Mouse (Mus musculus) macrophage (primary cell): Measurements from ENCODE around the gene Fbxl12. TPM values are rescaled to one million over a fixed set of nuclear protein-coding genes. Genes with fewer than 3 reads are reported as not detected.
"Not testable (repeated sequence)": the region's sequence is repeated elsewhere in the genome, so short reads cannot be mapped to it uniquely, and the experiment has no call there.

ENCODE experiments used
- H3K27ac ChIP-seq: fragments of 350-480 bp; formaldehyde crosslinking; 2 replicates; pipeline ENCODE4 v1.9.0; 2021
- H3K36me3 ChIP-seq: fragments of 350-480 bp; formaldehyde crosslinking; 2 replicates; pipeline ENCODE4 v1.9.0; 2021; ENCODE audit errors: inconsistent target
- H3K4me3 ChIP-seq: fragments of 350-480 bp; formaldehyde crosslinking; 2 replicates; pipeline ENCODE4 v1.9.0; 2021; ENCODE audit errors: inconsistent target
- H3K79me2 ChIP-seq: fragments of 350-480 bp; formaldehyde crosslinking; 2 replicates; pipeline ENCODE4 v1.9.0; 2021; ENCODE audit errors: inconsistent target
- WGBS: methylation state at CpG from one replicate; pipeline ENCODE4 v1.1.7; 2026; ENCODE audit warnings: inconsistent platforms; ENCODE audit not compliant: missing documents; 5-methylcytosine and 5-hydroxymethylcytosine counted together
- polyA plus RNA-seq: library from polyadenylated mRNA; stranded (reverse); fragments of 250-400 nt; gene quantifications from 3 replicates; pipeline ENCODE4 v1.2.4, GENCODE M21; 2018; ENCODE audit warnings: inconsistent platforms
- total RNA-seq, 78 experiments: library from RNA; depleted of rRNA; stranded (reverse); fragments of 250-400 nt; gene quantifications; 1 replicate in 9 of 78; 2 replicates in 24 of 78; 3 replicates in 43 of 78; 4 replicates in 2 of 78; pipeline ENCODE4 v1.2.4; 2018; ENCODE audit warnings: inconsistent platforms in 56 of 78

The Fbxl12 gene
- 100 to 1,000 TPM in 6 of 26 experiments, 10 to 100 TPM in 20; 25.0 to 118 (median 79.0) TPM for total RNA-seq (2018; cell fraction: chromatin; rRNA removed)
- 10 to 100 TPM in 3 of 26 experiments, 1 to 10 TPM in 23; 1.8 to 11.3 (median 5.4) TPM for total RNA-seq (2018; cell fraction: cytosol; rRNA removed)
- total RNA-seq (2018; cell fraction: nucleus; rRNA removed), result 10 to 100 TPM; 25.5 to 92.6 (median 49.5) TPM
- 3.5 to 12.0 TPM (median 6.0 TPM) in 3 replicates for polyA plus RNA-seq

- under 1% methylated on average over 43 of the region's 43 CpGs for whole genome bisulfite sequencing
- Histone ChIP-seq H3K36me3 (peaks cover 11% of the 10 kb centered on the region; the same call in 1 of the 2 replicates), H3K27ac (peak within 1 kb of the TSS; percentile 83), H3K4me3 (peak within 1 kb of the TSS; percentile 100), H3K79me2 (peaks cover 73% of the 10 kb centered on the region)
These were observed at the start of gene Fbxl12 for GRCm38 (mm10) chr9:20644360-20645081. Fbxl12 (minus strand) TSS chr9:20644767.

- H3K4me3 ChIP-seq, result no peak overlapping the region
- WGBS, result 97% methylated on average over 3 of the region's 3 CpGs
These were observed 48.3 kb upstream of the Fbxl12 start for GRCm38 (mm10) chr9:20692863-20693262.

GRCm38 (mm10) chr9:20690449-20690848 is 45.9 kb upstream of the Fbxl12 start:
- not testable (repeated sequence) for H3K79me2 ChIP-seq, H3K27ac ChIP-seq, H3K36me3 ChIP-seq, H3K4me3 ChIP-seq
- 41% methylated on average over 2 of the region's 2 CpGs for WGBS

More at GRCm38 (mm10) chr9:20692863-20693262, 48.3 kb upstream of the Fbxl12 start:
- Histone ChIP-seq H3K27ac (no peak overlapping the region), H3K36me3 (no peaks in the 10 kb centered on the region), H3K79me2 (no peaks in the 10 kb centered on the region)

- Histone ChIP-seq H3K79me2 (no peaks in the 10 kb centered on the region), H3K4me3 (no peak overlapping the region), H3K36me3 (no peaks in the 10 kb centered on the region), H3K27ac (no peak overlapping the region)
- 57% methylated on average over 3 of the region's 4 CpGs for WGBS
These were observed 45.3 kb upstream of the Fbxl12 start for GRCm38 (mm10) chr9:20689913-20690312.

GRCm38 (mm10) chr9:20689403-20689802 is 44.8 kb upstream of the Fbxl12 start:
- H3K79me2 ChIP-seq, result no peaks in the 10 kb centered on the region
- no peak overlapping the region for H3K27ac ChIP-seq
- H3K36me3 ChIP-seq, result no peaks in the 10 kb centered on the region
- no peak overlapping the region for H3K4me3 ChIP-seq
- 50% methylated on average over 1 of the region's 1 CpGs for WGBS

GRCm38 (mm10) chr9:20685081-20685861 is 40.7 kb upstream of the Fbxl12 start:
- H3K36me3 ChIP-seq, result no peaks in the 10 kb centered on the region
- no peak overlapping the region for H3K4me3 ChIP-seq
- H3K79me2 ChIP-seq, result no peaks in the 10 kb centered on the region
- no peak overlapping the region for H3K27ac ChIP-seq
- 58% methylated on average over 16 of the region's 17 CpGs for WGBS

- H3K79me2 ChIP-seq, result no peaks in the 10 kb centered on the region
- no peak overlapping the region for H3K27ac ChIP-seq
- no peaks in the 10 kb centered on the region for H3K36me3 ChIP-seq
- H3K4me3 ChIP-seq, result no peak overlapping the region
- 87% methylated on average over 2 of the region's 2 CpGs for WGBS
These were observed 37.8 kb upstream of the Fbxl12 start for GRCm38 (mm10) chr9:20682389-20682722.

GRCm38 (mm10) chr9:20681546-20682388 is 37.2 kb upstream of the Fbxl12 start:
- 76% methylated on average over 5 of the region's 7 CpGs for WGBS
- no peaks in the 10 kb centered on the region for H3K36me3 ChIP-seq
- H3K79me2 ChIP-seq, result no peaks in the 10 kb centered on the region
- H3K27ac ChIP-seq, result no peak overlapping the region
- H3K4me3 ChIP-seq, result no peak overlapping the region

GRCm38 (mm10) chr9:20680378-20680958 is 35.9 kb upstream of the Fbxl12 start:
- H3K27ac ChIP-seq, result no peak overlapping the region
- 78% methylated on average over 9 of the region's 9 CpGs for WGBS
- H3K36me3 ChIP-seq, result no peaks in the 10 kb centered on the region
- H3K79me2 ChIP-seq, result no peaks in the 10 kb centered on the region
- no peak overlapping the region for H3K4me3 ChIP-seq

GRCm38 (mm10) chr9:20677892-20678291 is 33.3 kb upstream of the Fbxl12 start:
- H3K36me3 ChIP-seq, result no peaks in the 10 kb centered on the region
- H3K27ac ChIP-seq, result no peak overlapping the region
- H3K79me2 ChIP-seq, result no peaks in the 10 kb centered on the region
- WGBS, result 95% methylated on average over 12 of the region's 12 CpGs
- no peak overlapping the region for H3K4me3 ChIP-seq

- Histone ChIP-seq H3K79me2 (no peaks in the 10 kb centered on the region), H3K27ac (no peak overlapping the region), H3K36me3 (no peaks in the 10 kb centered on the region), H3K4me3 (no peak overlapping the region)
- 45% methylated on average over 16 of the region's 16 CpGs for WGBS
These were observed 27.5 kb upstream of the Fbxl12 start for GRCm38 (mm10) chr9:20672047-20672446.

GRCm38 (mm10) chr9:20668065-20668464 is 23.5 kb upstream of the Fbxl12 start:
- Histone ChIP-seq H3K79me2 (no peaks in the 10 kb centered on the region), H3K36me3 (peaks cover 13% of the 10 kb centered on the region; the same call in 1 of the 2 replicates), H3K27ac (no peak overlapping the region), H3K4me3 (no peak overlapping the region)
- WGBS, result 92% methylated on average over 22 of the region's 22 CpGs

- no peak overlapping the region for H3K27ac ChIP-seq
- no peak overlapping the region for H3K4me3 ChIP-seq
- 35% methylated on average over 6 of the region's 7 CpGs for WGBS
- peaks cover 25% of the 10 kb centered on the region; the same call in 1 of the 2 replicates for H3K36me3 ChIP-seq
- no peaks in the 10 kb centered on the region for H3K79me2 ChIP-seq
These were observed 22.0 kb upstream of the Fbxl12 start for GRCm38 (mm10) chr9:20666510-20667034.

GRCm38 (mm10) chr9:20665925-20666324 is 21.4 kb upstream of the Fbxl12 start:
- no peak overlapping the region for H3K4me3 ChIP-seq
- 70% methylated on average over 8 of the region's 8 CpGs for WGBS
- peaks cover 29% of the 10 kb centered on the region; the same call in 1 of the 2 replicates for H3K36me3 ChIP-seq
- H3K27ac ChIP-seq, result no peak overlapping the region
- no peaks in the 10 kb centered on the region for H3K79me2 ChIP-seq
